Mouse (Mus musculus): ENCODE measurements at regions not wholly inside any gene's neighbourhood (a gene's known extent, or its start where the extent isn't known, plus 50 kb on each side); places are given as distances from the start of the nearest gene placed in this dataset.
A peak's percentile ranks its signal among the peaks of the same experiment; 100 is the strongest.

DNA sequence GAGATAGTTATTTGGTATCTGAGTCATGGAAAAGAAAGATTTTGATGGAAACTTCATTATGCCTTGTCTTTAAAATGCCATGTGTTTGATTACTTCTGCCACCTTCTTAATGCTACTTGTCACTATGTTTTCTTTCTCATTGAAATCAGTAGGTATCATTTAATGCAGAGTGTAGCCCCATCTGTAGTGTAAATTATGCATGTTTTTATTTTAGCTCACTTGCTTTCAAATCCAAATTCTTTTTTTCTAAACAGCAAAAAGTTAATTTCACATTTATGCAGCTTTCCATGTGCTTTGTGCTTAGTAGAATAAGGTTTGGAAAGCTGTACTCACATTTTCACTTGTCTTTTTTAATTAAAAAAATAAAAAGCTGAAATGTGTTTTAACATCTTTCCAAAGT, 748.0 kb upstream of the Epha7 start:
- DNase-seq (ENCODE audit: low spot score) (no peak), ATAC-seq (ENCODE audit: extremely low read depth, insufficient number of reproducible peaks, low FRiP score, poor library complexity, severe bottlenecking) (no peak)
- H3K27me3 ChIP-seq (ENCODE audit: insufficient read depth, low read length), result no peaks in the 10 kb centered on the region
- H3K4me1 ChIP-seq (ENCODE audit: insufficient read depth, low read depth, low read length), result no peaks in the 10 kb centered on the region
- no peak overlapping the region for H3K4me3 ChIP-seq (ENCODE audit: low read depth, low read length)
- H3K9me3 ChIP-seq (replicated peaks), result no peaks in the 10 kb centered on the region
- TF ChIP-seq GATA1 (IDR thresholded peaks at IDR 0.05; ENCODE audit: borderline replicate concordance, low read length), result no peak
- TF ChIP-seq GATA2 (IDR thresholded peaks at IDR 0.05; ENCODE audit: borderline replicate concordance, low read depth, low read length), result no peak
- no peak for TF ChIP-seq POLR2AphosphoS5 (IDR thresholded peaks at IDR 0.05; ENCODE audit: insufficient replicate concordance, low read depth, low read length)
- no peak for TF ChIP-seq CTCF (IDR thresholded peaks at IDR 0.05; ENCODE audit: low read depth, low read length)
- no peak for TF ChIP-seq TAL1 (conservative IDR thresholded peaks at IDR 0.05; ENCODE audit: low read depth, low read length)
- H3K36me3 ChIP-seq (replicated peaks), result no peaks in the 10 kb centered on the region

DNA sequence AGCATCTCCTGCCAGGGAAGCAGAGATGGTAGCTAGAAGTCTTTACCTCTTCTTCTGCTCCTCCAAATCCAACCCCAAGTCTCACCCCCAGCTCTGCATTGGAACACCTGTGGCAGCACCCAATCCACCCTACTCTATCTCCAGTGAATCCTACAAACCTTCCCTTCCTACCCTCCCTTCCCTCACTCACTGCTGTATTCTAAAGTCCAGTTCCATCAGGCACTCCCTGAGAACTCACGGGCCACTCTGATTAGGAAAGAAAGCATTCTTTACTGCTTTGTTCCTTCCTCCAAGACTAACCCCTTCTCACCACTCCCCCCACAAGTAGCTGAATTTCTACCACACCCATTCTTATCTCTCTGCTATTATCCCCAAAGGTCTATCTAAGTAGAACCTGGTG, 747.1 kb upstream of the Epha7 start:
- ATAC-seq (ENCODE audit: extremely low read depth, insufficient number of reproducible peaks, low FRiP score, poor library complexity, severe bottlenecking) (no peak), DNase-seq (ENCODE audit: low spot score) (no peak)
- TF ChIP-seq POLR2AphosphoS5 (IDR thresholded peaks at IDR 0.05; ENCODE audit: insufficient replicate concordance, low read depth, low read length), result no peak
- no peak for TF ChIP-seq TAL1 (conservative IDR thresholded peaks at IDR 0.05; ENCODE audit: low read depth, low read length)
- TF ChIP-seq GATA2 (IDR thresholded peaks at IDR 0.05; ENCODE audit: borderline replicate concordance, low read depth, low read length), result no peak
- TF ChIP-seq GATA1 (IDR thresholded peaks at IDR 0.05; ENCODE audit: borderline replicate concordance, low read length), result no peak
- no peak for TF ChIP-seq CTCF (IDR thresholded peaks at IDR 0.05; ENCODE audit: low read depth, low read length)
- H3K9me3 ChIP-seq (replicated peaks), result no peaks in the 10 kb centered on the region
- H3K36me3 ChIP-seq (replicated peaks), result no peaks in the 10 kb centered on the region
- no peaks in the 10 kb centered on the region for H3K27me3 ChIP-seq (ENCODE audit: insufficient read depth, low read length)
- no peak overlapping the region for H3K4me3 ChIP-seq (ENCODE audit: low read depth, low read length)
- H3K4me1 ChIP-seq (ENCODE audit: insufficient read depth, low read depth, low read length), result no peaks in the 10 kb centered on the region

DNA sequence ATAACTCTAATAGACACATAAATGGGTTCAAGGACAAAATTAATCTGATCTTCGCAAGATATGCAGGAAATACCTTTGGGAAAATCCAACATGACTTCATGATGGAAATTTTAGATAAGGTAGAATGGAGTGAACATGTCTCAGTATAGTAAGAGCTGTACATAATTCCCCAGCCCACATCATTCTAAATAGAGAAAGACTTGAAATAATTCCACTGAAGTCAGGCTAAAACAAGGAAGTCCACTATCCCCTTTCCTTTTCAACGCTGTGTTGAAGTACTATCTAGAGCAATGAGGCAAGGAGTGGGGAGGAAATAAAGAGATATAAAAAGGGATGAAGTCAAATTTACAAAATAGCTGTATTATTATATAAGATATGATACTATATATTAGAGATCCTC, 733.9 kb upstream of the Epha7 start:
- Histone ChIP-seq H3K36me3 (replicated peaks) (no peaks in the 10 kb centered on the region), H3K4me3 (ENCODE audit: low read depth, low read length) (no peak overlapping the region), H3K4me1 (ENCODE audit: insufficient read depth, low read depth, low read length) (no peaks in the 10 kb centered on the region), H3K27me3 (ENCODE audit: insufficient read depth, low read length) (no peaks in the 10 kb centered on the region), H3K9me3 (replicated peaks) (no peaks in the 10 kb centered on the region)
- DNase-seq (ENCODE audit: low spot score), result no peak
- ATAC-seq (ENCODE audit: extremely low read depth, insufficient number of reproducible peaks, low FRiP score, poor library complexity, severe bottlenecking), result no peak
- TF ChIP-seq POLR2AphosphoS5 (IDR thresholded peaks at IDR 0.05; ENCODE audit: insufficient replicate concordance, low read depth, low read length), result no peak
- TF ChIP-seq GATA2 (IDR thresholded peaks at IDR 0.05; ENCODE audit: borderline replicate concordance, low read depth, low read length), result no peak
- no peak for TF ChIP-seq TAL1 (conservative IDR thresholded peaks at IDR 0.05; ENCODE audit: low read depth, low read length)
- no peak for TF ChIP-seq GATA1 (IDR thresholded peaks at IDR 0.05; ENCODE audit: borderline replicate concordance, low read length)
- no peak for TF ChIP-seq CTCF (IDR thresholded peaks at IDR 0.05; ENCODE audit: low read depth, low read length)

DNA sequence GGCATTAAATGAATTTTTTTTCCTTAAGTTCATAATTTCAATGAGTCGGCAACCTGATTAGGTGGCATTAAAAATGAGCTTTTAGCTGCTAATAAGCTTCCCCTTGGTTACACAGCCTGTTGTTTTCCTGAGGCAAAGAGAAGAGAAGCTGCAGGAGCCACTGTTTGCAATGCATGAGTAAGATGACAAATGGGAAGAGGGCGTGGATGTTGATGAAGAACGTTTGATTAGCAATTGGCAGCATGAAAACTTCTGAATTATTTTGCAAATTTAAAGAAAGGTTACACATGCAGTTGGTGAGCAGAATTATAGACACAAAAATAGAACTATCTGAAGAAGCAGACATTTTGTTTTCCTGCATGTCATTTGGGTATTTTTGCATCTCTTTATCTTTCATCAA, 720.1 kb upstream of the Epha7 start:
- TF ChIP-seq GATA1 (IDR thresholded peaks at IDR 0.05; ENCODE audit: borderline replicate concordance, low read length), result no peak
- ATAC-seq (ENCODE audit: extremely low read depth, insufficient number of reproducible peaks, low FRiP score, poor library complexity, severe bottlenecking) (no peak), DNase-seq (ENCODE audit: low spot score) (no peak)
- Histone ChIP-seq H3K36me3 (replicated peaks) (no peaks in the 10 kb centered on the region), H3K4me3 (ENCODE audit: low read depth, low read length) (no peak overlapping the region), H3K9me3 (replicated peaks) (no peaks in the 10 kb centered on the region), H3K27me3 (ENCODE audit: insufficient read depth, low read length) (no peaks in the 10 kb centered on the region), H3K4me1 (ENCODE audit: insufficient read depth, low read depth, low read length) (no peaks in the 10 kb centered on the region)

DNA sequence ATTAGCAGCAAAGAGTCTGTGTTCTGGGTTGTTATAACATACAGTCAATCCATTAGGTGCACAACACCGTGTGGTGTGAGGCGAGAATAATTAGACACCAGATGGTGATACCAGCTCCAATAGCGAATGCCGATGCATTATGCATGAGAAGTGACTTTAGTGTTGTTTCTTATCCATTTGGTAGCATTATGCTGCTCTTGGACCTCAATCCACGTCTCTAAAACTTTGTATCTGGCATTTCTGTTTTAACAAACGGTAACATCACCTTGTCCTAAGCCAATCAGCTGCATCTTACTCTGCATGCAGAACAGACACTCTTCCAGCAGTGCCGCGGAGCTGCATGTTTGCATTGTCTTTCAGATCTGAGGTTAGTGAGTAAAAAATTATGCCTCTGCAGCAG, 669.8 kb upstream of the Epha7 start:
- no peak for TF ChIP-seq TAL1 (conservative IDR thresholded peaks at IDR 0.05; ENCODE audit: low read depth, low read length)
- no peak for TF ChIP-seq CTCF (IDR thresholded peaks at IDR 0.05; ENCODE audit: low read depth, low read length)
- no peak for TF ChIP-seq POLR2AphosphoS5 (IDR thresholded peaks at IDR 0.05; ENCODE audit: insufficient replicate concordance, low read depth, low read length)
- TF ChIP-seq GATA2 (IDR thresholded peaks at IDR 0.05; ENCODE audit: borderline replicate concordance, low read depth, low read length), result no peak
- no peak for TF ChIP-seq GATA1 (IDR thresholded peaks at IDR 0.05; ENCODE audit: borderline replicate concordance, low read length)
- H3K27me3 ChIP-seq (ENCODE audit: insufficient read depth, low read length), result no peaks in the 10 kb centered on the region
- H3K4me1 ChIP-seq (ENCODE audit: insufficient read depth, low read depth, low read length), result no peaks in the 10 kb centered on the region
- DNase-seq (ENCODE audit: low spot score) (no peak), ATAC-seq (ENCODE audit: extremely low read depth, insufficient number of reproducible peaks, low FRiP score, poor library complexity, severe bottlenecking) (no peak)
- no peaks in the 10 kb centered on the region for H3K36me3 ChIP-seq (replicated peaks)
- no peaks in the 10 kb centered on the region for H3K9me3 ChIP-seq (replicated peaks)
- no peak overlapping the region for H3K4me3 ChIP-seq (ENCODE audit: low read depth, low read length)

DNA sequence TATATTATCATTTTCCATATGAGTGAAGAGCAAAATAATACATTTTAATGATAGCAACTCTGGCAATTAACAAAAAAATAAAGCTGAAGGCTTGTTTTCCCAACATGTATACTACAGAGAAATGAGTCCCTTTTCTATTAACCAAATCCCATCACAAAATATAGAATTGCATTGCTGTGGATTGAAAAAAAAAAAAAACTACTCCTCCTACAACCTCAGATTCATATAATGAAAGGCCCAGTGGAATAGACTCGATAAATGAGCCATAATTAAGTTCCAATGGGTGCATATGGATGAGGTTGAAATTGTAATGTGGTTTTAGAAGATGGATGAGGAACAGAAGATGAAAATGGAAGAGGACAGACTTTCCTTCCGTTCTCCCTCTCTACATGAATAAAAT, 657.8 kb upstream of the Epha7 start:
- no peak overlapping the region for H3K4me3 ChIP-seq (ENCODE audit: low read depth, low read length)
- no peaks in the 10 kb centered on the region for H3K36me3 ChIP-seq (replicated peaks)
- H3K4me1 ChIP-seq (ENCODE audit: insufficient read depth, low read depth, low read length), result no peaks in the 10 kb centered on the region
- DNase-seq (ENCODE audit: low spot score) (no peak), ATAC-seq (ENCODE audit: extremely low read depth, insufficient number of reproducible peaks, low FRiP score, poor library complexity, severe bottlenecking) (no peak)
- no peak for TF ChIP-seq CTCF (IDR thresholded peaks at IDR 0.05; ENCODE audit: low read depth, low read length)
- no peak for TF ChIP-seq TAL1 (conservative IDR thresholded peaks at IDR 0.05; ENCODE audit: low read depth, low read length)
- no peak for TF ChIP-seq GATA2 (IDR thresholded peaks at IDR 0.05; ENCODE audit: borderline replicate concordance, low read depth, low read length)
- no peak for TF ChIP-seq GATA1 (IDR thresholded peaks at IDR 0.05; ENCODE audit: borderline replicate concordance, low read length)
- no peak for TF ChIP-seq POLR2AphosphoS5 (IDR thresholded peaks at IDR 0.05; ENCODE audit: insufficient replicate concordance, low read depth, low read length)
- no peaks in the 10 kb centered on the region for H3K9me3 ChIP-seq (replicated peaks)
- no peaks in the 10 kb centered on the region for H3K27me3 ChIP-seq (ENCODE audit: insufficient read depth, low read length)

DNA sequence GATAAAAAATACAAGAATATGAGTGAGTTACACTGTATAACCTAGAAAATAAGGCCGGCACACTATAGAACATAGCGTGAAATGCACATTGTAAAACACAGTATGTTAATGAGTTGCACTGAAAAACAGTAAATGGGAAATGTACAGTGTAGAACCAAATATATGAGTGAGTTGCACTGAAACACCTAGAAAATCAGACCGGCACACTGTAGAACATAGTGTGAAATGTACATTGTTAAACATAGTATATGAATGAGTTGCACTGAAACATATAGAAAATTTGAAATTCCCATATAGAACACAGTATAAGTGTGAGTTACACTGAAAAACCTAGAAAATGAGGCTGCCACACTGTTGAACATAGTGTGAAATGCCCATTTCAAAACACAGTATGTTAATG, 636.2 kb upstream of the Epha7 start:
- DNase-seq (ENCODE audit: low spot score) (no peak), ATAC-seq (ENCODE audit: extremely low read depth, insufficient number of reproducible peaks, low FRiP score, poor library complexity, severe bottlenecking) (peak; percentile 99)
- Histone ChIP-seq H3K4me1 (ENCODE audit: insufficient read depth, low read depth, low read length) (no peaks in the 10 kb centered on the region), H3K27me3 (ENCODE audit: insufficient read depth, low read length) (no peaks in the 10 kb centered on the region), H3K36me3 (replicated peaks) (no peaks in the 10 kb centered on the region), H3K4me3 (ENCODE audit: low read depth, low read length) (no peak overlapping the region), H3K9me3 (replicated peaks) (0 out of 2 replicates have a peak, but pooled peaks cover 2% of the 10 kb centered on the region)
- TF ChIP-seq TAL1 (conservative IDR thresholded peaks at IDR 0.05; ENCODE audit: low read depth, low read length), result no peak
- no peak for TF ChIP-seq CTCF (IDR thresholded peaks at IDR 0.05; ENCODE audit: low read depth, low read length)
- TF ChIP-seq GATA2 (IDR thresholded peaks at IDR 0.05; ENCODE audit: borderline replicate concordance, low read depth, low read length), result no peak
- no peak for TF ChIP-seq POLR2AphosphoS5 (IDR thresholded peaks at IDR 0.05; ENCODE audit: insufficient replicate concordance, low read depth, low read length)
- no peak for TF ChIP-seq GATA1 (IDR thresholded peaks at IDR 0.05; ENCODE audit: borderline replicate concordance, low read length)
